ENCODE assay signal across 25 mouse cellular contexts in the genomic region with DNA sequence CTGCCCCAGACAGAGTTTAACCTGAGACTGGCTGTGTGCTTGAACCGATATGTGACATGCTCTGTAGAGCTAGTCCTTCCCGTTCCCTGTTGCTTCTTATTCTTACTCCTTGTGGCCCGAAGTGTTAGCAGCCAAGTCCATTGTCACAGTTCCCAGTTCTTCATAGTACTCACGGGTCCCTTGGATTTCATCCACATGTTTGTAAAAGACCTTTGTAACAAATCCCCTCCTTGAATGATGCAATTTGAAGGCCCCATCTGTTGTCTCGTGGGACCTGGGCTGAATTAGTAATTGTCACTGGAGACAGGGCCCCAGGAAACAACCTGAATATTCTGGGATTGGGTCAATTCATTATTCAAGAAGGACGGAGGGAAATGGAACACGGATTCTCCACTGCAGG. TPM values are rescaled to one million over a fixed set of nuclear protein-coding genes. Genes with fewer than 3 reads are reported as not detected.
DNase-seq lines count a peak whose midpoint lies in the region; ATAC-seq and TF ChIP-seq lines count a peak whose summit lies in the region.
"Had no signal": no experiment of that assay in that cellular context is flagged by ENCODE, and none has a peak within 500 bp of the region (broad histone marks: within the 10 kb centered on the region; RNA-seq: fewer than 3 reads in every experiment).

No protein-coding gene starts in this region.

- no peak overlapping the region for H3K9ac ChIP-seq in hindbrain, postnatal 0 days (replicated peaks; ENCODE audit: low read length)
- no peak overlapping the region for H3K9ac ChIP-seq in hindbrain, embryonic 11.5 days (ENCODE audit: low read depth, low read length)
- H3K9ac ChIP-seq in midbrain, postnatal 0 days (replicated peaks; ENCODE audit: low read length, poor library complexity, severe bottlenecking), result no peak overlapping the region
- no peak overlapping the region for H3K9ac ChIP-seq in midbrain, embryonic 11.5 days (ENCODE audit: low read length)
- no peak overlapping the region for H3K9ac ChIP-seq in lung, postnatal 0 days (replicated peaks; ENCODE audit: low read depth)
- H3K9ac ChIP-seq: forebrain, embryonic 15.5 days; hindbrain, embryonic 13.5 days; intestine, embryonic 15.5 days had no signal

- ATAC-seq in hindbrain, postnatal 0 days, result 0 out of 2 replicates have a peak, but pooled peaks have one; percentile 24
- no peak for ATAC-seq in hindbrain, embryonic 11.5 days (ENCODE audit: low FRiP score)
- ATAC-seq in midbrain, postnatal 0 days (ENCODE audit: low FRiP score), result no peak
- no peak for ATAC-seq in midbrain, embryonic 11.5 days (ENCODE audit: low FRiP score)
- no peak for ATAC-seq in lung, postnatal 0 days
- ATAC-seq: CD4-positive, CD25-positive, alpha-beta regulatory T cell, adult 4 months; forebrain, embryonic 15.5 days; intestine, embryonic 15.5 days had no signal

- 0 out of 2 replicates have a peak, but pooled peaks cover 7% of the 10 kb centered on the region for H3K4me1 ChIP-seq in hindbrain, postnatal 0 days (ENCODE audit: insufficient read depth, low read length)
- H3K4me1 ChIP-seq in hindbrain, embryonic 11.5 days (replicated peaks; ENCODE audit: control insufficient read depth, insufficient read depth, low read length), result no peaks in the 10 kb centered on the region
- H3K4me1 ChIP-seq in midbrain, postnatal 0 days (ENCODE audit: insufficient read depth, low read length), result no peaks in the 10 kb centered on the region
- H3K4me1 ChIP-seq in midbrain, embryonic 11.5 days (ENCODE audit: control insufficient read depth, insufficient read depth, low read length), result no peaks in the 10 kb centered on the region
- no peaks in the 10 kb centered on the region for H3K4me1 ChIP-seq in lung, postnatal 0 days (ENCODE audit: insufficient read depth, low read depth, low read length)
- H3K4me1 ChIP-seq: embryonic facial prominence, embryonic 10.5 days; heart, embryonic 10.5 days; hindbrain, embryonic 13.5 days; intestine, embryonic 15.5 days had no signal

- H3K27me3 ChIP-seq in hindbrain, postnatal 0 days (ENCODE audit: insufficient read depth, low read length), result no peaks in the 10 kb centered on the region
- H3K27me3 ChIP-seq in hindbrain, embryonic 11.5 days (ENCODE audit: control insufficient read depth, insufficient read depth, low read length), result no peaks in the 10 kb centered on the region
- H3K27me3 ChIP-seq in midbrain, postnatal 0 days (ENCODE audit: insufficient read depth, low read length), result no peaks in the 10 kb centered on the region
- no peaks in the 10 kb centered on the region for H3K27me3 ChIP-seq in midbrain, embryonic 11.5 days (ENCODE audit: control insufficient read depth, insufficient read depth, low read length)
- H3K27me3 ChIP-seq in lung, postnatal 0 days (replicated peaks; ENCODE audit: insufficient read depth, low read length), result no peaks in the 10 kb centered on the region
- H3K27me3 ChIP-seq: forebrain, embryonic 15.5 days; hindbrain, embryonic 13.5 days; intestine, embryonic 15.5 days had no signal

- WGBS in hindbrain, postnatal 0 days, result 41% methylated on average over 7 of the region's 7 CpGs
- 77% methylated on average over 7 of the region's 7 CpGs for WGBS in hindbrain, embryonic 11.5 days
- WGBS in midbrain, postnatal 0 days, result 51% methylated on average over 7 of the region's 7 CpGs
- 76% methylated on average over 7 of the region's 7 CpGs for WGBS in midbrain, embryonic 11.5 days
- 76% methylated on average over 7 of the region's 7 CpGs for WGBS in lung, postnatal 0 days

- no peaks in the 10 kb centered on the region for H3K9me3 ChIP-seq in hindbrain, postnatal 0 days (ENCODE audit: low read length)
- H3K9me3 ChIP-seq in hindbrain, embryonic 11.5 days (ENCODE audit: control insufficient read depth, low read length), result no peaks in the 10 kb centered on the region
- H3K9me3 ChIP-seq in midbrain, postnatal 0 days (ENCODE audit: low read length), result no peaks in the 10 kb centered on the region
- H3K9me3 ChIP-seq in midbrain, embryonic 11.5 days (ENCODE audit: control insufficient read depth, low read length), result no peaks in the 10 kb centered on the region
- no peaks in the 10 kb centered on the region for H3K9me3 ChIP-seq in lung, postnatal 0 days (ENCODE audit: low read length)
- H3K9me3 ChIP-seq: embryonic facial prominence, embryonic 10.5 days; forebrain, embryonic 15.5 days; heart, embryonic 10.5 days; hindbrain, embryonic 13.5 days; intestine, embryonic 15.5 days had no signal

- no peak for TF ChIP-seq EP300 in lung, postnatal 0 days (IDR thresholded peaks at IDR 0.05)

- H3K4me3 ChIP-seq in hindbrain, postnatal 0 days (ENCODE audit: low read length), result no peak overlapping the region
- H3K4me3 ChIP-seq in hindbrain, embryonic 11.5 days (ENCODE audit: low read depth, low read length), result no peak overlapping the region
- no peak overlapping the region for H3K4me3 ChIP-seq in midbrain, postnatal 0 days (ENCODE audit: low read depth, low read length)
- H3K4me3 ChIP-seq in midbrain, embryonic 11.5 days (ENCODE audit: low read depth, low read length), result no peak overlapping the region
- H3K4me3 ChIP-seq in lung, postnatal 0 days (ENCODE audit: low read depth, low read length), result no peak overlapping the region
- H3K4me3 ChIP-seq: embryonic facial prominence, embryonic 10.5 days; forebrain, embryonic 15.5 days; heart, embryonic 10.5 days; hindbrain, embryonic 13.5 days; intestine, embryonic 15.5 days had no signal

- H3K36me3 ChIP-seq in hindbrain, postnatal 0 days (ENCODE audit: insufficient read depth, low read length), result no peaks in the 10 kb centered on the region
- no peaks in the 10 kb centered on the region for H3K36me3 ChIP-seq in hindbrain, embryonic 11.5 days (ENCODE audit: control insufficient read depth, insufficient read depth, low read length)
- no peaks in the 10 kb centered on the region for H3K36me3 ChIP-seq in midbrain, postnatal 0 days (ENCODE audit: insufficient read depth, low read length)
- H3K36me3 ChIP-seq in midbrain, embryonic 11.5 days (ENCODE audit: control insufficient read depth, insufficient read depth, low read length), result no peaks in the 10 kb centered on the region
- no peaks in the 10 kb centered on the region for H3K36me3 ChIP-seq in lung, postnatal 0 days (ENCODE audit: insufficient read depth, low read length)
- H3K36me3 ChIP-seq: embryonic facial prominence, embryonic 10.5 days; forebrain, embryonic 15.5 days; G1E; heart, embryonic 10.5 days; hindbrain, embryonic 13.5 days; intestine, embryonic 15.5 days had no signal

- DNase-seq in cerebellum, postnatal 10 days, result peak; percentile 62 to 65
- DNase-seq in cerebellum, postnatal 36 days, result no peak
- DNase-seq in hindbrain, postnatal 0 days (ENCODE audit: low spot score), result peak; percentile 64
- DNase-seq in hindbrain, embryonic 11.5 days (ENCODE audit: low spot score), result no peak
- peak; percentile 59 for DNase-seq in midbrain, postnatal 0 days (ENCODE audit: low spot score)
- DNase-seq in midbrain, embryonic 11.5 days (ENCODE audit: low spot score, missing footprints), result no peak
- no peak for DNase-seq in lung, postnatal 0 days (ENCODE audit: low spot score)
- DNase-seq: adrenal gland, postnatal 10 days; B cell, adult 2 months; cerebellum, adult 11-12 months; cerebellum, adult 9-10 months; heart, adult 18-20 months; heart, postnatal 10 days; heart, postnatal 4 days had no signal

- H3K27ac ChIP-seq in hindbrain, postnatal 0 days, result no peak overlapping the region; the same call in 1 of the 2 replicates
- H3K27ac ChIP-seq in hindbrain, embryonic 11.5 days (ENCODE audit: low read depth, low read length), result no peak overlapping the region
- peak overlapping the region; percentile 43; the same call in 1 of the 2 replicates for H3K27ac ChIP-seq in midbrain, postnatal 0 days (ENCODE audit: low read depth, low read length)
- no peak overlapping the region for H3K27ac ChIP-seq in midbrain, embryonic 11.5 days (ENCODE audit: low read depth, low read length)
- H3K27ac ChIP-seq in lung, postnatal 0 days (ENCODE audit: low read length), result no peak overlapping the region
- H3K27ac ChIP-seq: embryonic facial prominence, embryonic 10.5 days; forebrain, embryonic 15.5 days; heart, embryonic 10.5 days; hindbrain, embryonic 13.5 days; intestine, embryonic 15.5 days had no signal

- no peak overlapping the region for H3K4me2 ChIP-seq in hindbrain, postnatal 0 days (ENCODE audit: low read depth, low read length)
- no peak overlapping the region for H3K4me2 ChIP-seq in hindbrain, embryonic 11.5 days (replicated peaks; ENCODE audit: low read depth, low read length)
- no peak overlapping the region for H3K4me2 ChIP-seq in midbrain, postnatal 0 days (ENCODE audit: low read depth, low read length, poor library complexity, severe bottlenecking)
- no peak overlapping the region for H3K4me2 ChIP-seq in midbrain, embryonic 11.5 days
- no peak overlapping the region for H3K4me2 ChIP-seq in lung, postnatal 0 days (replicated peaks; ENCODE audit: low read depth, low read length)
- H3K4me2 ChIP-seq: forebrain, embryonic 15.5 days; hindbrain, embryonic 13.5 days; intestine, embryonic 15.5 days had no signal

- no peak for TF ChIP-seq CTCF in hindbrain, postnatal 0 days (IDR thresholded peaks at IDR 0.05; ENCODE audit: low read depth)
- TF ChIP-seq CTCF in midbrain, postnatal 0 days (IDR thresholded peaks at IDR 0.05), result no peak
- TF ChIP-seq CTCF in lung, postnatal 0 days (IDR thresholded peaks at IDR 0.05), result no peak

RNA-seq across cellular contexts. Expression of a gene that starts 32.5 kb away (rescaled TPM):
- total RNA-seq in hindbrain, postnatal 0 days (2014; rRNA removed), result 50.8 and 66.2 TPM in 2 replicates
- 166 and 168 TPM in 2 replicates for polyA plus RNA-seq in hindbrain, postnatal 0 days (2015; fragmentation: Nextera tagmentation; extraction: Ambion mirVana)
- polyA plus RNA-seq in hindbrain, embryonic 11.5 days (2014; fragmentation: Nextera tagmentation; extraction: Ambion mirVana), result 27.5 and 38.2 TPM in 2 replicates
- 105 and 126 TPM in 2 replicates for total RNA-seq in midbrain, postnatal 0 days (2014; rRNA removed)
- 295 and 359 TPM in 2 replicates for polyA plus RNA-seq in midbrain, postnatal 0 days (2015; fragmentation: Nextera tagmentation; extraction: Ambion mirVana)
- polyA plus RNA-seq in midbrain, embryonic 11.5 days (2014; fragmentation: Nextera tagmentation; extraction: Ambion mirVana), result 3.9 and 4.0 TPM in 2 replicates
- polyA plus RNA-seq in lung, postnatal 0 days (2015; fragmentation: Nextera tagmentation; extraction: Ambion mirVana), result 0.53 and 1.1 TPM in 2 replicates
- total RNA-seq: G1E; heart, adult 18-20 months had no signal
- polyA plus RNA-seq: CD4-positive, CD25-positive, alpha-beta regulatory T cell, adult 4 months; G1E had no signal

RNA-seq across cellular contexts. Expression of a gene that starts 33.0 kb away (rescaled TPM):
- not detected in 2 replicates for total RNA-seq in hindbrain, postnatal 0 days (2014; rRNA removed)
- polyA plus RNA-seq in hindbrain, postnatal 0 days (2015; fragmentation: Nextera tagmentation; extraction: Ambion mirVana), result not detected in 2 replicates
- not detected in 2 replicates for polyA plus RNA-seq in hindbrain, embryonic 11.5 days (2014; fragmentation: Nextera tagmentation; extraction: Ambion mirVana)
- total RNA-seq in midbrain, postnatal 0 days (2014; rRNA removed), result not detected in 2 replicates
- not detected in 2 replicates for polyA plus RNA-seq in midbrain, postnatal 0 days (2015; fragmentation: Nextera tagmentation; extraction: Ambion mirVana)
- polyA plus RNA-seq in midbrain, embryonic 11.5 days (2014; fragmentation: Nextera tagmentation; extraction: Ambion mirVana), result not detected in 2 replicates
- not detected in 2 replicates for polyA plus RNA-seq in lung, postnatal 0 days (2015; fragmentation: Nextera tagmentation; extraction: Ambion mirVana)
- total RNA-seq: adrenal gland, postnatal 10 days; adrenal gland, postnatal 4 days; G1E; gastrocnemius, postnatal 4 days; heart, adult 18-20 months; heart, postnatal 10 days; heart, postnatal 4 days had no signal
- polyA plus RNA-seq: CD4-positive, CD25-positive, alpha-beta regulatory T cell, adult 4 months; embryonic facial prominence, embryonic 10.5 days; embryonic facial prominence, embryonic 14.5 days; forebrain, embryonic 15.5 days; G1E; heart, embryonic 10.5 days; heart, embryonic 14.5 days; hindbrain, embryonic 13.5 days; intestine, embryonic 15.5 days had no signal

RNA-seq across cellular contexts. Expression of a gene that starts 34.5 kb away (rescaled TPM):
- not detected in 2 replicates for total RNA-seq in hindbrain, postnatal 0 days (2014; rRNA removed)
- polyA plus RNA-seq in hindbrain, postnatal 0 days (2015; fragmentation: Nextera tagmentation; extraction: Ambion mirVana), result not detected in 2 replicates
- not detected in 2 replicates for polyA plus RNA-seq in hindbrain, embryonic 11.5 days (2014; fragmentation: Nextera tagmentation; extraction: Ambion mirVana)
- total RNA-seq in midbrain, postnatal 0 days (2014; rRNA removed), result not detected in 2 replicates
- not detected in 2 replicates for polyA plus RNA-seq in midbrain, postnatal 0 days (2015; fragmentation: Nextera tagmentation; extraction: Ambion mirVana)
- not detected in 2 replicates for polyA plus RNA-seq in midbrain, embryonic 11.5 days (2014; fragmentation: Nextera tagmentation; extraction: Ambion mirVana)
- polyA plus RNA-seq in lung, postnatal 0 days (2015; fragmentation: Nextera tagmentation; extraction: Ambion mirVana), result not detected in 2 replicates
- total RNA-seq: adrenal gland, postnatal 10 days; adrenal gland, postnatal 4 days; G1E; gastrocnemius, postnatal 4 days; heart, adult 18-20 months; heart, postnatal 10 days; heart, postnatal 4 days had no signal
- polyA plus RNA-seq: CD4-positive, CD25-positive, alpha-beta regulatory T cell, adult 4 months; embryonic facial prominence, embryonic 10.5 days; embryonic facial prominence, embryonic 14.5 days; forebrain, embryonic 15.5 days; G1E; heart, embryonic 10.5 days; heart, embryonic 14.5 days; hindbrain, embryonic 13.5 days; intestine, embryonic 15.5 days had no signal

RNA-seq across cellular contexts. Expression of a gene that starts 56.0 kb away (rescaled TPM):
- total RNA-seq in hindbrain, postnatal 0 days (2014; rRNA removed), result 11.7 and 12.3 TPM in 2 replicates
- polyA plus RNA-seq in hindbrain, postnatal 0 days (2015; fragmentation: Nextera tagmentation; extraction: Ambion mirVana), result 16.6 and 16.7 TPM in 2 replicates
- polyA plus RNA-seq in hindbrain, embryonic 11.5 days (2014; fragmentation: Nextera tagmentation; extraction: Ambion mirVana), result 10.1 and 11.4 TPM in 2 replicates
- total RNA-seq in midbrain, postnatal 0 days (2014; rRNA removed), result 13.6 and 15.7 TPM in 2 replicates
- 16.5 and 16.7 TPM in 2 replicates for polyA plus RNA-seq in midbrain, postnatal 0 days (2015; fragmentation: Nextera tagmentation; extraction: Ambion mirVana)
- 10.5 and 12.5 TPM in 2 replicates for polyA plus RNA-seq in midbrain, embryonic 11.5 days (2014; fragmentation: Nextera tagmentation; extraction: Ambion mirVana)
- 2.3 and 3.3 TPM in 2 replicates for polyA plus RNA-seq in lung, postnatal 0 days (2015; fragmentation: Nextera tagmentation; extraction: Ambion mirVana)
- polyA plus RNA-seq: G1E had no signal

Comparison
In these comparisons a context has a peak if more than half of its experiments do, and no peak if none do; other contexts are left out.
1. DNase-seq: peak in cerebellum, postnatal 10 days (2 of 2), hindbrain, postnatal 0 days (single experiment) and midbrain, postnatal 0 days (single experiment); none in cerebellum, postnatal 36 days (0 of 2), hindbrain, embryonic 11.5 days (single experiment), midbrain, embryonic 11.5 days (single experiment) and lung, postnatal 0 days (single experiment).